Mouse (Mus musculus): ENCODE measurements around the gene Stambp. TPM values are rescaled to one million over a fixed set of nuclear protein-coding genes. Genes with fewer than 3 reads are reported as not detected.

Stambp gene
- total and polyA plus RNA-seq, 3 experiments: 4.1 to 11.4 (median 4.6) TPM

DNA sequence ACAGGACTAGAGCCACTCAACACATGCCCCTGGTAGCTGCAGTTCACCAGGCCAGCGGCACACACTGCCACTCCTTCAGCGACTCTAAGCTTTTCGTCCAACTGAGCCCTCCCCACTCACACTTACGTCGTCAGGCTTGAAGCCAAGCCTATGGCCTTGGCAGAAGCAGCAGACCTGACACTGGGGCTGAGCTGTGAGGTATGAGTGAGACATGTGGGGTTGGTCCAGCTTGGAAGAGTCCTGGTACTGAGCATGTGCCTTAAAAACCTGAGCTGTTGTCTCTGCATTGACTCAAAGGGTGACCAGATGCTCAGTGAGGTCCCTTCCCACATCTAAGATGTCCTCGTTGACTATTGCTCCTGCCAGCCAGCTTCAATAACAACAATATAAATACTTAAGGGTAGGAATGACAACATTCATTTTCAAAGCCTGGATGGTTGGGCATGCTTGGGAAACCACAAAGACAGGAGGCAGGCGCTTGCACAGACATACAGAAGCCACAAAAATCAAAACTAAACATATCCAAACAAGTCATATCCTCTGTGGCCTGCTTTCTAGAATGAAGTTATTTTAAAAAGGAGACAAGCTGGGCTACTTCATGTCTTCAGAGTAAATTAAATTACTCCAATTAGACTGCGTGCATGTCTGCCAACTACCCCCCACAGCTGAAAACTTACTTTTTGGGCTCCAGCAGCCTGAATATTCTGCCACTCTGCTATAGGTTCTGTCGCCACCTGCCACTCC lies 76.3 kb downstream of the Stambp start:
- no peak for DNase-seq (ENCODE audit: extremely low read depth)
- dilution Hi-C loops (cut with MboI; ENCODE audit: extremely low pct_ligation_motif_present, extremely low pct_unique_long_range_greater_than_20kb, low sequenced_read_pairs) (no loop called here), in situ Hi-C loops (cut with MboI; ENCODE audit: low pct_ligation_motif_present, low pct_unique_long_range_greater_than_20kb, low sequenced_read_pairs) (no loop called here)
- H3K9ac ChIP-seq (ENCODE audit: insufficient read depth, low read depth): no peak overlapping the region
- no peaks in the 10 kb centered on the region for H3K27me3 ChIP-seq (replicated peaks)
- no peak overlapping the region for H3K4me3 ChIP-seq (replicated peaks in 1 of 3; ENCODE audit: low read depth in 2 of 3, low read length in 2 of 3, poor library complexity in 1 of 3)
- H3K9me3 ChIP-seq (replicated peaks; ENCODE audit: low read length): peaks cover 2% of the 10 kb centered on the region
- H3K36me3 ChIP-seq (replicated peaks in 1 of 2; ENCODE audit: control insufficient read depth in 1 of 2, insufficient read depth in 1 of 2, low read length in 1 of 2): peaks cover 7 to 70% of the 10 kb centered on the region in 2 experiments
- H3K4me2 ChIP-seq (ENCODE audit: insufficient read depth, low read depth, poor library complexity, severe bottlenecking): no peak overlapping the region
- H3K4me1 ChIP-seq (ENCODE audit: control insufficient read depth in 1 of 2, insufficient read depth in 2 of 2): no peaks in the 10 kb centered on the region
- no peak overlapping the region for H3K27ac ChIP-seq (ENCODE audit: insufficient read depth, low read depth)
- H3K79me2 ChIP-seq (replicated peaks; ENCODE audit: control insufficient read depth, extremely low read depth, insufficient read depth, poor library complexity, severe bottlenecking): no peaks in the 10 kb centered on the region
- no peak for TF ChIP-seq MAFK (IDR thresholded peaks at IDR 0.05; ENCODE audit: insufficient replicate concordance, low read length)
- TF ChIP-seq ZKSCAN1 (IDR thresholded peaks at IDR 0.05; ENCODE audit: borderline replicate concordance, low read depth, low read length): no peak
- TF ChIP-seq NRF1 (IDR thresholded peaks at IDR 0.05; ENCODE audit: low read depth, low read length): no peak
- no peak for TF ChIP-seq SMC3 (IDR thresholded peaks at IDR 0.05; ENCODE audit: low read depth, low read length)

Other genes with a start within 250 kb of the Stambp start
- gene Mthfd2, start 246.8 kb downstream of the Stambp start, total RNA-seq (2012; rRNA removed): 227 and 351 TPM in 2 replicates
- gene Mthfd2, start 246.8 kb downstream of the Stambp start, total RNA-seq (2014; rRNA removed): 281 and 286 TPM in 2 replicates
- 317 and 327 TPM in 2 replicates for gene Mthfd2, start 246.8 kb downstream of the Stambp start, polyA plus RNA-seq (2012; ENCODE audit: insufficient read length, low read depth)
- gene Mob1a, start 246.7 kb downstream of the Stambp start, total RNA-seq (2012; rRNA removed): 82.6 and 85.5 TPM in 2 replicates
- gene Mob1a, start 246.7 kb downstream of the Stambp start, total RNA-seq (2014; rRNA removed): 182 and 200 TPM in 2 replicates
- 82.4 and 99.8 TPM in 2 replicates for gene Mob1a, start 246.7 kb downstream of the Stambp start, polyA plus RNA-seq (2012; ENCODE audit: insufficient read length, low read depth)
- gene Bola3, start 223.6 kb downstream of the Stambp start, total RNA-seq (2012; rRNA removed): 35.3 and 38.1 TPM in 2 replicates
- gene Bola3, start 223.6 kb downstream of the Stambp start, total RNA-seq (2014; rRNA removed): 53.6 and 60.5 TPM in 2 replicates
- gene Bola3, start 223.6 kb downstream of the Stambp start, polyA plus RNA-seq (2012; ENCODE audit: insufficient read length, low read depth): 190 and 223 TPM in 2 replicates
- gene Tet3, start 113.6 kb downstream of the Stambp start, total RNA-seq (2012; rRNA removed): 5.6 and 8.2 TPM in 2 replicates
- gene Tet3, start 113.6 kb downstream of the Stambp start, total RNA-seq (2014; rRNA removed): 2.2 and 3.2 TPM in 2 replicates
- gene Tet3, start 113.6 kb downstream of the Stambp start, polyA plus RNA-seq (2012; ENCODE audit: insufficient read length, low read depth): 6.4 and 10.0 TPM in 2 replicates
- 11.1 and 11.5 TPM in 2 replicates for gene Dguok, start 65.8 kb downstream of the Stambp start, total RNA-seq (2012; rRNA removed)
- gene Dguok, start 65.8 kb downstream of the Stambp start, total RNA-seq (2014; rRNA removed): 14.6 and 16.7 TPM in 2 replicates
- gene Dguok, start 65.8 kb downstream of the Stambp start, polyA plus RNA-seq (2012; ENCODE audit: insufficient read length, low read depth): 8.0 and 8.7 TPM in 2 replicates
- gene Actg2, start 36.5 kb downstream of the Stambp start, total RNA-seq (2012; rRNA removed): 0.84 and 1.1 TPM in 2 replicates
- gene Actg2, start 36.5 kb downstream of the Stambp start, total RNA-seq (2014; rRNA removed): 1.6 and 1.8 TPM in 2 replicates
- 4.0 and 5.6 TPM in 2 replicates for gene Actg2, start 36.5 kb downstream of the Stambp start, polyA plus RNA-seq (2012; ENCODE audit: insufficient read length, low read depth)
- gene Clec4f, start 83.5 kb upstream of the Stambp start, total RNA-seq (2012; rRNA removed): not detected in 2 replicates
- gene Clec4f, start 83.5 kb upstream of the Stambp start, total RNA-seq (2014; rRNA removed): not detected in 2 replicates
- gene Clec4f, start 83.5 kb upstream of the Stambp start, polyA plus RNA-seq (2012; ENCODE audit: insufficient read length, low read depth): not detected in 2 replicates
- gene Cd207, start 105.1 kb upstream of the Stambp start, total RNA-seq (2012; rRNA removed): not detected in 2 replicates
- not detected in 2 replicates for gene Cd207, start 105.1 kb upstream of the Stambp start, total RNA-seq (2014; rRNA removed)
- not detected in 2 replicates for gene Cd207, start 105.1 kb upstream of the Stambp start, polyA plus RNA-seq (2012; ENCODE audit: insufficient read length, low read depth)
- not detected in 2 replicates for gene Vax2, start 138.5 kb upstream of the Stambp start, total RNA-seq (2012; rRNA removed)
- gene Vax2, start 138.5 kb upstream of the Stambp start, total RNA-seq (2014; rRNA removed): not detected in 2 replicates
- not detected in 2 replicates for gene Vax2, start 138.5 kb upstream of the Stambp start, polyA plus RNA-seq (2012; ENCODE audit: insufficient read length, low read depth)
- gene Atp6v1b1, start 170.3 kb upstream of the Stambp start, total RNA-seq (2012; rRNA removed): not detected in 2 replicates
- gene Atp6v1b1, start 170.3 kb upstream of the Stambp start, total RNA-seq (2014; rRNA removed): not detected in 2 replicates
- not detected in 2 replicates for gene Atp6v1b1, start 170.3 kb upstream of the Stambp start, polyA plus RNA-seq (2012; ENCODE audit: insufficient read length, low read depth)
- 0.08 and 0.13 TPM in 2 replicates for gene Ankrd53, start 189.9 kb upstream of the Stambp start, total RNA-seq (2012; rRNA removed)
- gene Ankrd53, start 189.9 kb upstream of the Stambp start, total RNA-seq (2014; rRNA removed): not detected in 2 replicates
- gene Ankrd53, start 189.9 kb upstream of the Stambp start, polyA plus RNA-seq (2012; ENCODE audit: insufficient read length, low read depth): 0.34 and 0.36 TPM in 2 replicates
- 44.6 and 52.4 TPM in 2 replicates for gene Tex261, start 203.1 kb upstream of the Stambp start, total RNA-seq (2012; rRNA removed)
- gene Tex261, start 203.1 kb upstream of the Stambp start, total RNA-seq (2014; rRNA removed): 42.4 and 65.6 TPM in 2 replicates
- 87.8 and 88.9 TPM in 2 replicates for gene Tex261, start 203.1 kb upstream of the Stambp start, polyA plus RNA-seq (2012; ENCODE audit: insufficient read length, low read depth)
- 11.1 and 11.6 TPM in 2 replicates for gene Nagk, start 222.3 kb upstream of the Stambp start, total RNA-seq (2012; rRNA removed)
- gene Nagk, start 222.3 kb upstream of the Stambp start, total RNA-seq (2014; rRNA removed): 4.8 and 5.6 TPM in 2 replicates
- gene Nagk, start 222.3 kb upstream of the Stambp start, polyA plus RNA-seq (2012; ENCODE audit: insufficient read length, low read depth): 8.8 and 9.8 TPM in 2 replicates

Data from CH12.LX (cell line).